Mouse (Mus musculus): Measurements from ENCODE around the gene Tram2.

Tram2 gene

DNA sequence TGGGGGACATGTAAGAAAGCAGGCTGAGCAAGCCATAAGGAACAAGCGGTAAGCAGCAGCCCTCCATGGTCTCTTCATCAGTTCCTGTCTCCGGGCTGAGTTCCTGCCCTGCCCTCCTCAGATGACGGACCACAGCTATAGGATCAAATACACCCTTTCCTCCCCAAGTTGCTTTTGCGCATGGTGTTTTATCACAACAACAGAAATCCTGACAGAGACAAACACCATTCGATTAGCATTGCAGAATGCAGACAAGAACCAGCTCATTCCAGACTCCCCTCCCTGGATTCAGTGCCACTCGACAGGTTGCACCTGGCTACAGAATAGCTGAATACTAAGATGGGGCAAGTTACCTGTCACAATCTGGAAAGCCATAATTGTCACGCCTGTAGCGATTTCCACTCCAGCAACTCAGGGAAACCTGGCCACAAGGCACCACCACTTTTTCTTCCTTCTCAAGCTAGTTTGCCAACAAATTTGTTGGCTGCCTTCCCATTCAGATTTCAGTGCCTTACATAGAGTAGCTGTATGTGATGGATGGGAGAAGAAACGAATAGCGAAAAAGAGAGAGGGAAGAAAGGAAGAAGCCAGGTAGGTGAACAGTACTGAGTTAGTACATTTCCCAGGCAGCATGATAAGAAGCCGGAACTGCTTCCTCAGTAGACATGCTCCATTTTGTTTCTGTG lies 11.3 kb downstream of the Tram2 start:
- DNase-seq (ENCODE audit: low spot score), result no peak

DNA sequence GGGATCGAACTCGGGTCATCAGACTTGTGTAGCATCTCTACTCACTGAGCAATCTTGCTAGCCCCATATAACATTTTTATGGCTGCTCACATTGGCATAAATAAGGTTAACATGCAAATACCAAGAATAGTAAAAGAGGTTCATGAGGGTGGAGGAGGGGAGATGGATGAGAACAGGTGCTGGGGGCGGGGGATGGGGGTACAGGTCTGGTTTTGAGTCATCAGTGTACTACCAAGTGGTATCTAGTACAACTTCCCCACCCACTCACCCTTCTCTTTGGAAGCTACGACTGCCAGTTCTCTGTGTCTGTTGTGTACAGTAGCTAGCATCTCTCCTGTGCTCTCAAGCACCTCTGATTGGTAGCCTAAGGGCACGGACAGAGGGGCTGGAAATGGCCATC lies 14.9 kb downstream of the Tram2 start:
- no peak for DNase-seq (ENCODE audit: low spot score)

DNA sequence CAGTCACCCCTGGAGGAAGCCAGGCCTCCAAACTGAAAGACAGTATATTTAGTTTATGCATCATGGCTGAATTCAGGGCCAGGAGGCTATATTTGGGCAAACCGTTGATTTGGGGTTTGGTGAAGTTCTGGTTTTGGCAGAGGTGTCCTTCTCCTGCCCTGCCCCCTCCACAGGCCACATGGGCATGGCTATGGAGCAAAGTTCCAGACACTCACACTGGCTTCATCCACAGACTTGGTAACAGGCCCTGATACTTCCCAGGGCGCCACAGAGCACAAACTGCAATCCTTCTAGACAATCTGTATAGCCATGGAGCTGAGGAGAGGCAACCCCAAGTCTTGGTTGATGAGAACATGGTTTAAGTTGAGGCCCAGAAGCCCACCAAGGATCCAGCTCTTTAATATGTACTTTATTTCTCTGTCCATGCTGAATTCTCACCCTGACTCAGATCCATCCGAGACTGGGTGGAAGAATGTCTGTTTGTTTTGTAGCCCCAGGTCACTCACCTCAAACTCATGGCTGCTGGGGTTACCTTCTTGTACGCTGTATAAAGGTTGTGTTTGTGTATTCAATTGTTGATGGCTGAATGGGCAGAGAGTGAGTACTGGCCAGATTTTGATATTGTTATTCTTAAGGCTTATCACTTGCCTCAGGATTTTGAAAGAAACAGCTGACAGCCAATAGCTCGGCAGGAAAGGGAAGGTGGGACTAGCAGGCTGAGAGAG lies 19.5 kb downstream of the Tram2 start:
- no peak for DNase-seq (ENCODE audit: low spot score)

DNA sequence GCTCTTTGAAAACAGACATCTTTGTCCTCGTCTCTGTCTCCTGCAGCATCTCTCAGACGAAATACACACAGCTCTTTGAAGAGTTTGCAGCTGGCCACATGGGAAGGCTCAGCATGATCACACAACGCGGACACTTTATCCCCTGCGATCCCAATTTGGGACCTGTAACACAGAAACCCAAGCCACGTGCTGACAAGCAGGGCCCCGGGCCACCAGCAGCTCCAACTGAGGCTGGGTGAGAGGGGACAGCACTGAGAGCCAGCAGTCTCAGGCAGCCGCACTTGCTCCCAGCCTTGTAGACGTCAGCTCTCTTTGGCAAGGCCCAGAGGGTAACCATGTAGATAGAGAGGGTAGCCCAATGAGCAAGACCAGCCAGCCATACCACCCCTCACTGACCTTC lies 26.0 kb downstream of the Tram2 start:
- DNase-seq (ENCODE audit: low spot score), result no peak

DNA sequence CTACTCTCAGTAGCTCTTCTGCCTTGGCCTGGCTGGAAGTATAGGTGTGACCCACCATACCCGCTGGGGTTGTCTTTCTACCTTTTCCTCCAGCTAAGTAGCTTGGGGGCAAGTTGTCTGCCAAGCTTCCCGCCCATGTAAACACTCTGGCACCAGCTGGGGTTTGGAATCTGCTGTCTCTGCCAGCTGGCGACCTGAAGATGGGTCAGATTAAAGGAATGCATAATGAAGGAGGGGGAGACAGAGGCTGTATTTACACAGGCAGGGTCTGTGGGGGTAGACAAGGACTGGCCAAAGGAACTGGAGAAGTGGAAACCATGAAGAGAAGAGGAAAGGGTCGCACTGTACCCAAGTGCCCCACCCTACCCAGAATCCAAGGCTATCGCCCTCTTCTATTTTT lies 26.4 kb downstream of the Tram2 start:
- no peak for DNase-seq (ENCODE audit: low spot score)

DNA sequence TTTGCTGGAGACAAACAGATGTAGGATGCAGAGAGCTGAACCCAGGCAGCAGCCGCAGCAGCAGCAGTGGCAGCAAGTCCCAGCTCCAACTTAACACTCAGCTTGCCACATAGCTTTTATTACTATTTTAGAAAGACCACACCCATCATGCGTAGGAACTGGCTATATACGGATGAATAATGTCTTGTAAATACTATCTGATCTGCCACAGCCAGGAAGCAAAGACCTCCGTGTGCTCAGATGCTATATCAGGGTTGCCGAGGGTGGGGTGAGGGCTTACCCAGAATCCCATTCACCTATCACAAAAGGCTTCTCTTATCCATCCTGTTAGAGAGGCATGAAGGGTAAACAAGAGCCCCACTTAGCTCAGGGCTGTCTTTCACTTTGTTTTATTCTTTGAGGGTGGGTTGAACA lies 26.9 kb downstream of the Tram2 start:
- no peak for DNase-seq (ENCODE audit: low spot score)

DNA sequence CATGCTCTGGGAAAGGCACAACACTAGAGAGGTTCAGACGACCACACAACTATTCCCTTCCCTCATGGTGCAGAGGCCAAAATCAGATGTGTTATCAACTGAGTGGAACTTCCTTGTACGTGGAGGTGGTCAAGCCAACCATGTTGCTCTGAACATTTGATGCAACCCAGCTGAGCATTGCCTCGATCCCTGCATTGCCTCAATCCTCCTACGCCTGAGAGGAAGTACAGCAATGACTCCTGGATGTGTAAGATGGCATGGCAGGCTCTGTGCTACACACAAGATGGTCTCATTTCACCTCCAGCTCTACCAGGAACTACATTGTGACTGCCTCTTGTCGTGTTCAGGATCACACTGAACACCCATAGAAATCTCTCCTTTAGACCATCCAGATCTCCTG lies 30.0 kb downstream of the Tram2 start:
- DNase-seq (ENCODE audit: low spot score), result no peak

DNA sequence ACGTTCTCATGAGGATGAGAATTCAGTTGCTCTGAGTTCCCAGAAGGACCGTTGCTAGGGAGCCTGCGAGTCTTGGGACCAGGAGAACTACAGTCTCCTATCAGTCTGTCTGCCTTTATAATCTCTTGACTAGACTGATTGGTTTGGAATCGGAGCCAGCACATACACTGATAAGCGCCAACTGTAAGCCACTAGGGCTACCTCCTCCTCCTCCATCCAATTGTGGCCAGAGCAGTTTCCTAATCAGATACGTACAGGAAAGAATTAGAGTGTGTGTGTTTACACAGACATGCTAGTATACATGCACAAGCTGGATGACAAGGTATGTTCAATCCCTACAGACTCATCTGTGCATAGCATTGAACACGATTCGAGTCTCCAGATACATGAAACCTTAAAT lies 30.6 kb downstream of the Tram2 start:
- no peak for DNase-seq (ENCODE audit: low spot score)

DNA sequence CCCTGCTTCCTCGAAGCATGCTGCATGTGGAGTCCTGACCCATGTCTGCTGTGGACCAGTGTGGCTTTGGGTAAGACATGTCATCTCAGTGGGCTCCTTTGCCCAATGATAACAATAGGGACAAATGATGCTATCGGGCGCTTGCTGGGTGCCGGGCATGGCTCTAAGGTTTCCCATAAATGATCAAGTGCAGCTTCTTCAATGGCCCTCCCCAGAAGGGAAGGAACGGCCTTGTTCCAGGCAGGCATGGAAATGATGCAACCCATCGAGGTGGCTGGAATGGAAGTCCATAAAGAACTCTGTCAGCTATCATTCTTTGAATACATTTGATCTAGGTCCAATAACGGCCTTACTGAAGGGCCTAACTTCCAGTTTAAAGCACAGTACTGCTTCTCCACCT lies 36.6 kb downstream of the Tram2 start:
- no peak for DNase-seq (ENCODE audit: low spot score)

DNA sequence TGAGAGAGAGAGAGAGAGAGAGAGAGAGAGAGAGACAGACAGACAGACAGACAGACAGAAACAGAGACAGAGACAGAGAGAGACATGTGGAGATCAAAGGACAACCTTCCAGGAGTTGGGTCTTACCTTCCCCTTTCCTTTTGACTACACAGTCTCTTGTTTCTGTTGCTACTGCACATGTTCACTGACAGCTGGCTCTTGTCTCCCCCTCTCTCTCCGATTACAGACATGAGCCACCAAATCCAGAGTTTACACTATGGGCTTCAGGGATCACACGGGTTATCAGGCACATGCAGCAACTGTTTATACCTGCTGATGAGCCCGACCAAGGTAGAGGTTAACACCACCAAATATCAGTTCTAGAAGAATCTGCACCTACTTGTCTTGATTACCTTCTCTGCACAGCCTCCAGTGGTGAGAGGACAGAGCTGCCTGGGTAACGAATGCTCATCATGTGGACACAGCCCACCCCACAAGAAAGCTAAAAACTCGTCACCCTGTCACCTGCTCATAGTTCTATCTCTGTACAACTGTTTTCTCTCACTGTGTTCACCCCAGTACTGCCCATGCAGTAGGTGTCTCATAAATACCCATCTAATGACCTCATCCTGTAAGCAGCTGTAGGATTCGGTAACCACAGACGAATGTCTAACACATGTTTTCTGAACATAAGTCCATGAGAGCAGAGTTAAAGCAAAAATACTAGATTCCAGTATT lies 38.3 kb downstream of the Tram2 start:
- DNase-seq (ENCODE audit: low spot score), result no peak

DNA sequence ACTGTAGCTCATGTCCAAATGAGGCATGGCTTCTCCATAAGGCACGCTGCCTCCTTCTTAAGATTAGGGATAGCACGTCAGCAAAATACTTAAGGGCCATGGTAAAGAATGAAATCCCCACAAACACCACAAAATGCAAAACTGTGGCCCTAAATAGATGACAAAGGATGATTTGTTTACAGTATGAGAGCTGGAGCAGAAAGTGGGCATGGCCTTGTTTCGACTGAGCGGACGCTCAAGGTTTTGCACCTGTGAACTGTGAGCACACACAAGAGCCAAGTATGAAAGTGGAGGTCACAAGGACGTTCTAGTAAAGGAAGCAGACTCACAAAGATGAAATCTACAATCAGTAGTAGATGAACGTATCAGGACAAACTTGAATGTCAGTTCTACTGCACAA lies 38.9 kb downstream of the Tram2 start:
- DNase-seq (ENCODE audit: low spot score), result no peak

DNA sequence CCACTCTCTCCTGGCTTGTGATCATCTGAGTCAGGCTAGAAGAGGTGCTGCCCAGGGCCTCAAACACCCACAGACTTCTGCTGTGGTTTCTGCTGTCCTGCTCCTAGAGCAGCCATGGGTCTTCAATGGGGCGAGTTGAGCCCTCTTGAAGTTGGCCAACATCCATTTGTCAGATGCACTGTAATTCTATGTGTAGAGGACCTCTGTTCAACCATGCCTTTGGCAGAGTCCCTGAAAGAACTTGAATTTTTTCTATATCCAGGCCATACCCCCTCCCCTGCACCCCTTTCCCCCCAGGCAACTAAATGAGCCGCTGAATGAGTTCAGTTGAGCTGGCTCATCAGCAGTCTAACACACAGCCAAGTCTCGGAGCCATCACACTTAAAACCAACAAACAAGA lies 39.5 kb downstream of the Tram2 start:
- no peak for DNase-seq (ENCODE audit: low spot score)

DNA sequence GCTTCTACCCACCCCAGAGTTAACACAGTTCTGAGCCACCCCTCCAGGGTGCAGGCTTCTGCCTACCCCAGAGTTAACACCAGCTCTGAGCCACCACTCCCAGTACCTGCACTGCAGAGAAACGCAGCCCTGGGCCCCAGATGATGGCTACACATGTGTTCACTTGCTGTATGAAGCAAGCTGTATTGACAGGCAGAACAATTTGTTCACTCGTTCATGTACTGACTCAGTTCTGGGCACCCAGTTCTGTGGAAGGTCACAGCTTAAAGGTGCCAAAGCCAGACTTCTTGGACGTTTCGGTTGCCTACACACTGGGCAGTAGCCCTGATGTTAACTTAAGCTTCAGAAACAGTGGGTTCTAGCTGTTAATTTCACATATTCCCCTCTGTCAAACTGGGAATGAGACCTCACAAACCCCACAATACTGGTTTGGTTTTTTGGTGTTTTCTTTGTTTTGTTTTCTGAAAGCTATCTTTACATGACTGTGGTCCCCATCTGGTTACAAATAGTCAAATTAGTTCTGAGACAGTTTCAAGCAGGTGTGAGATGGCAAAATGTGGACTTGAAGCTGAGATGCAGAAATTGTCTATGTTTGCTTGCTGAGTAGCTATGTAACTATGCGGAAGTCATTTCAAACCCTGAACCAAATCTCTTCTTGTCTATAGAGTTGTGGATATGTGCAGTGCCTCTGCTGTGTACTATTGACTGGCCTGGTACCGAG lies 41.0 kb downstream of the Tram2 start:
- DNase-seq (ENCODE audit: low spot score), result no peak

DNA sequence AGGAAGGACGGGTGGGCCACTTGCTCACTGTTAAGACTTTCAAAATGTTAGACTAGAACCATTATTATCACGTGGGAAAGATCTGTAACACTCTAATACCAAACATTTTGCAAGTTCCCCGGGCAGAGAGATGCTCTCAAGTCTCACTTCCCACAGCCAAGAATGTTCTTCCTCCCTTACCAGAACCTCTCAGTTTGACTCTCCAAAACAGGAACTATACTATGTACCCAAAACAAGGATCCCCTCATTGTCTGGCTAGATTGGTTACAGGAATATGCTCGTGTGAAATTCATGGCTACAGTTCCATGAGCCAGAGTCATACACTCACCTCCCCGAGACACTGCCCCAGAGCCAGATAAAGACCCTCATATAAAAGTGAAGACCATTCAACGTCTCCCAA lies 43.2 kb downstream of the Tram2 start:
- DNase-seq (ENCODE audit: low spot score), result no peak

DNA sequence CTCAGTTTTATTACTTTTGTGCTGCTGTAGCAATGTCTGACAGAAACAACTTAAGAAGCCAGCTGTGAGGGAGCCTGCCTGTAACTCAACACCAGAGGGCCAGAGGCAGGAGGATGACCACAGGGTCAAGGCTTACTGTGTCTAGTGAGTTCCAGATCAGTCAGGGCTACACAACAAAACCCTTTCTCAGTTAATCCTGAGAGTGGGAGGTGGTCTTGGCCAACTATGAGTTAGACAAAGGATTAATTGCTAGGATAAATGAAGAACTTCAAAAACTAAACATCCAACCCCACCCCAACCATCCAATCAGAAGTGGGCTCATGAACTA lies 45.3 kb downstream of the Tram2 start:
- DNase-seq (ENCODE audit: low spot score), result peak; percentile 42

DNA sequence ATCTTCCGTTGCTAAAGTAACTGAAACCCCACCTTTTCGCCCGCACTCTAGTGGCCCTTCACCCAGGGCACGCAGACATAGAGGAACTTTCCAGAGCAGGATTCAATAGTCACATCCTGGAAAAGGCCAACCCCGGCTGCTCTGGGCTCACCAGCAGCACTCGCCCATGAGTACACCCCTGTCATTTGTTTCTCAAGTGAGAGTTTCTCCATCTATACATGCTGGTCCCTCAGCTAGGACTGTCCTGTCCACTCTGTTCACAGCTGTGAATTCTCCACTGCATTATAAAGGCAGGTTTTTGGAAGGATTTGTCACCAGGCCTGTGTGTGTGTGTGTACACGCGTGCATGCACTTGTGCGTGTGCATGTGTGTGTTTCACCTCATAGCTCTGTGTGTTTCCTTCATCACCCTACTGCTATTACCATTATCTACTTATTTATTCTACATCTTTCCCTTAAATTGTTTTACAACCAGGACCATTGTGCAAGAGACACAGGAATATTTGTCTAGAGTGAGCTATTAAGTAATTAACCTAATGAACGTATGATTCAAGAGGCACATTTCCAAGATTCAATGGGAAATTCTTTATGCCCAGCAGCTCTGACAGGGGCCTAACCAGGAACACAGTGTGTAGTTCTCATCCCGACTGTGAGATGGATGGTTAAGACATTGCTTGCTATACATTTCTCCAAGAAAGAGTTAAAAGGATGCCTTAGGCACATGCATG lies 45.8 kb downstream of the Tram2 start:
- DNase-seq (ENCODE audit: low spot score), result no peak

DNA sequence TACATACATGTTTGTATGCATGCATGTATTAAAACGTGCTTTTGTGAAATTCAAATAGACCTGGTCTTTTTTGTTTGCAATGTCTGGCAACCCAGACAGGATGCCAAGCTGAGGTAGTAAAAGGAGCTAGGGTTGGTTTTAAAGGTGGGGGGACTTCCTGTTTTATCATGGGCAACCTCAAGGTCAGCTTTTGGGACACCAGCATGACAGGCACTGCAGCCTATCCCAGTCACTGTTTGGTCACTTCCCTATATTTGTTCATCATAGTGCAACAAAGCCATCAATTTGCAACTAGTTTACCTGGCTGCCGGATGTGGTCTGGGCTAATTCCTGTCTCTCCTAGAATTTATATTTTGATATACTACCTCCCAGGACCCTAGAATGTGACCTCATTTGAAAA lies 47.4 kb downstream of the Tram2 start:
- no peak for DNase-seq (ENCODE audit: low spot score)

DNA sequence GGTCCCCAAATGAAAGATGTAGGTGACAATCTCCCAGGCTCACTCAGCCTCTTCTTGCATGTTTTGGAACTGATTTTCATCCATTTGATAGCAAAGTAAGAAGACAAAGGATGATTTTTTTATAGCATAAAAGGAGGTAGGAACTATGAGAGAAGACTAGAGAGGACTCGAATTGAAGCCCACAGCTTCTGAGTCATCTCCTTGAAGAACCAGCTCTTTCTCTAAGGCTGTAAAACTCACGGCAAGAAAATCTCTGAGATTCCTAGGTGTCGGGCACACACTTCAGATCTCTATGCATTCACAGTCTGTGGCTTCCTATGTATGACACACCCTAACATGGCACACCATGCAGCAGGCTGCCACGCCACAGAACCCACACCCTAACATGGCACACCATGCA lies 50.0 kb downstream of the Tram2 start:
- no peak for DNase-seq (ENCODE audit: low spot score)

DNA sequence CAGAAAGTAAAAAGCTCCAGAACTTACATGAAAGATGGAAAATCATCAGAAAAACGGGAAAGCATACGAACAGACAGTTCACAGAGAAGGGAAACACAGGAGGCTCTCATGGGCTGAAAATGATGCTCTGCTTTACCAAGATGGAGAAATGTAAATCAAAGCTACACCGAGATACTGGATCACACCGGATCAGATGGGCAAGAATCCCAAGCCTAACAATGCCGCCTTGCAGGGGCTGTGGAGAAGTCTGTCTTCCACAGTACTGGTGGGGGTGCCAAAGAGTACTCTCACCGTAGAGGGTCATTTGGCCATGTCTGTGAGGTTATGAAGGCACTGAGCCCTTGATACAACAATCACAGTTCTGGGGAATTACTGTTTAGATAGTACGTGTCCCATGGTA lies 52.5 kb downstream of the Tram2 start:
- no peak for DNase-seq (ENCODE audit: low spot score)

DNA sequence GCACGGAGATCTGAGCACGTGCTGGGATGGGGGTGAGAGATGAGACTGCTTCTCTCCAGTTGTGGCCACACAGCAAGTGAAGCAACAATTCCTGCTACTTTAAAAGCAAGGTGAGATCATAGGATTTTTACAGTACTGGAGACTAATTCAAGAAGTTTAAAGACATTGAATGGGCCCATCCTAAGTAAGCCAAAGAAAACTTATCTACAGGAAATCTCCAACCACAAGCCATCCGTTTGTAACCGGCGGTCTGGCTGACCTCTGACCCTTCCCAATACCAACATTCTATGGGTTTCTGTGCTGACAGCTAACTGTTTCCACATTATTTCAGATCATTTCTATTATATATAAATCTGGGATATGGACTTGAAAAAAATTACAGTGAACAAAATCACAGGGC lies 53.8 kb downstream of the Tram2 start:
- DNase-seq (ENCODE audit: low spot score), result no peak

DNA sequence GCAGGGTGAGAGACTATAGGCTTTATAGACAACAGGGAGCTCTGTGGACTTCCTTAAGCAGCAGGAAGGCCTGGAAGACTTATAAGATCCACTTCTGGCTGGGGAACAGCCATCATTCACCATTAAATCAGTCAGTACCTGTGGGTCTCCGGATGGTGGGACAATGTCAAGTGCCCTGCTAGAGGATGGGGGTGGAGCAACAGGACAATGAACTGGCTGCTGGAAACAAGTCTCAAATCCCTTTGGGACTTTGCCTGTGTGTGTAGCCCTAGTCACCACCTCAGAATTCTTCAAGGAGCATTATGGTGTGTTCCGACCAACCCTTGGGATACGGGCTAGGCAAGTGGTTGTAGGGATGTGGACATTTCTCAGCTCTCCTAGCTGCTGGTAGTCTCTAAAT lies 55.9 kb downstream of the Tram2 start:
- no peak for DNase-seq (ENCODE audit: low spot score)

DNA sequence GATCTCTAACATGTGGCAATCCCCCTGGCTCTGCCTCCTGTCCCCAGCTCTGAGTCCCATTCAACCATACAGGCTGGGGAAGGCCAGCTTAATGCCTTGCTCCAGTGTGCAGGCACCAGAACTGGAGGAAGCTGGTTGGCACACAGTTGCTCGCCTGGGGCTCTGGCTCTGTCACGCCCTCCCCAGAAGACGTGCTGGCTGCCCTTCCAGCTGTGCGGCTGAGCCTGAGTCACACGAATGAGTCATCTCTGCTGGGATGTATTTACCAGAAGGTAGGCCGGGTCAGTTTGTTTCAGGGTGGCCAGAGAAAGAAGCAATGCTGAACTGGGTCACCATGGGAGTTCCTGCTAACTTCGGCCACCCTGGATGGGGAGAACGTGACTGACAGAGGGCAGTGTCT lies 64.6 kb downstream of the Tram2 start:
- no peak for DNase-seq (ENCODE audit: low spot score)

Data from embryo, embryonic 10.5 days (tissue).